Mouse (Mus musculus): ENCODE measurements around the gene Cuedc1. TPM values are rescaled to one million over a fixed set of nuclear protein-coding genes. Genes with fewer than 3 reads are reported as not detected.

Gene Cuedc1
- total and polyA plus RNA-seq, 3 experiments, result 1.0 to 4.8 TPM; not detected in 1

DNA sequence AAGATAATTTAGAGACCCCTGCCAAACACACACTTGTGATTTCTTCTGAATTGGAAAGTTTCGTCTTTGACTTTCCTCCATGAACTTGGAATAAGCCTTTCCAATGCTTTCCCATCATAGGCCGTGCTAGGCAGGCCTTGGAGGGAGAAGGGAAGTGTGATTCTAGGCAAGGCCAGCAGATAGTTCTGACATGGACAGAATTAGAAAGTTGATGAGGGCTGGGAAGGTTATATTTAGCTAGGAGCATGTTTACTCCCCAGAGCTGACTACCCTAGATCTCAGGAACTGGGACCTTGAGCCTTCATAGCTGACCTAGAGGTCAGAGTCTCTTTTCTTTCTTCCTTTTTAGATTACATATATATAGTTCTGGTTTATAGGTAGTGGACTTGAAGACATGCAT is 103.3 kb downstream of the Cuedc1 start:
- H3K9ac ChIP-seq (ENCODE audit: control insufficient read depth, low read depth, low read length, poor library complexity, severe bottlenecking), result no peak overlapping the region
- H3K9me3 ChIP-seq (replicated peaks; ENCODE audit: insufficient read depth, low read length), result no peaks in the 10 kb centered on the region
- no peak overlapping the region for H3K4me3 ChIP-seq (ENCODE audit: control insufficient read depth in 1 of 2, insufficient read depth in 1 of 2, low read depth in 2 of 2, low read length in 2 of 2)
- peaks cover 3 to 22% of the 10 kb centered on the region in 2 experiments for H3K4me1 ChIP-seq (ENCODE audit: control insufficient read depth in 1 of 2, insufficient read depth in 2 of 2, low read length in 2 of 2)
- no peak for DNase-seq (ENCODE audit: low read depth, low spot score)
- no peaks in the 10 kb centered on the region for H3K27me3 ChIP-seq (ENCODE audit: control insufficient read depth in 1 of 2, insufficient read depth in 2 of 2, low read length in 2 of 2)
- H3K36me3 ChIP-seq (ENCODE audit: control insufficient read depth in 1 of 2, insufficient read depth in 2 of 2, low read length in 2 of 2), result peaks cover 0 to 24% of the 10 kb centered on the region in 2 experiments; a peak in 2 of 4 replicates
- H3K79me2 ChIP-seq (ENCODE audit: control insufficient read depth, insufficient read depth, low read length, poor library complexity), result peaks cover 15% of the 10 kb centered on the region
- no peak overlapping the region for H3K27ac ChIP-seq (ENCODE audit: control insufficient read depth, low read depth, low read length)
- no peak for TF ChIP-seq USF1 (IDR thresholded peaks at IDR 0.05; ENCODE audit: low read depth, low read length)
- no peak for TF ChIP-seq TBP (IDR thresholded peaks at IDR 0.05; ENCODE audit: low read depth, low read length)
- TF ChIP-seq E2F4 (IDR thresholded peaks at IDR 0.05; ENCODE audit: borderline replicate concordance, low read depth, low read length), result no peak
- TF ChIP-seq MYB (IDR thresholded peaks at IDR 0.05; ENCODE audit: low read depth, low read length), result no peak
- TF ChIP-seq MXI1 (IDR thresholded peaks at IDR 0.05; ENCODE audit: low read depth, low read length), result no peak
- no peak for TF ChIP-seq NRF1 (IDR thresholded peaks at IDR 0.05; ENCODE audit: insufficient read depth, low read depth, low read length, poor library complexity, severe bottlenecking)
- no peak for TF ChIP-seq HCFC1 (IDR thresholded peaks at IDR 0.05; ENCODE audit: low read depth, low read length)
- no peak for TF ChIP-seq SIN3A (IDR thresholded peaks at IDR 0.05; ENCODE audit: low read length)
- no peak for TF ChIP-seq JUND (IDR thresholded peaks at IDR 0.05; ENCODE audit: low read depth, low read length)

- peaks cover 3 to 22% of the 10 kb centered on the region in 2 experiments for H3K4me1 ChIP-seq (ENCODE audit: control insufficient read depth in 1 of 2, insufficient read depth in 2 of 2, low read length in 2 of 2)
- H3K9me3 ChIP-seq (replicated peaks; ENCODE audit: insufficient read depth, low read length), result no peaks in the 10 kb centered on the region
- peaks cover 0 to 24% of the 10 kb centered on the region in 2 experiments; a peak in 2 of 4 replicates for H3K36me3 ChIP-seq (ENCODE audit: control insufficient read depth in 1 of 2, insufficient read depth in 2 of 2, low read length in 2 of 2)
- no peaks in the 10 kb centered on the region for H3K27me3 ChIP-seq (ENCODE audit: control insufficient read depth in 1 of 2, insufficient read depth in 2 of 2, low read length in 2 of 2)
- peak; percentile 83 for DNase-seq (ENCODE audit: low read depth, low spot score)
- no peak overlapping the region for H3K4me3 ChIP-seq (ENCODE audit: control insufficient read depth in 1 of 2, insufficient read depth in 1 of 2, low read depth in 2 of 2, low read length in 2 of 2)
- H3K27ac ChIP-seq (ENCODE audit: control insufficient read depth, low read depth, low read length), result peak overlapping the region; percentile 36
- no peak overlapping the region for H3K9ac ChIP-seq (ENCODE audit: control insufficient read depth, low read depth, low read length, poor library complexity, severe bottlenecking)
- H3K79me2 ChIP-seq (ENCODE audit: control insufficient read depth, insufficient read depth, low read length, poor library complexity), result peaks cover 15% of the 10 kb centered on the region
- TF ChIP-seq TAL1 (IDR thresholded peaks at IDR 0.05; ENCODE audit: low read length), result peak; percentile 51
- no peak for TF ChIP-seq JUND (IDR thresholded peaks at IDR 0.05; ENCODE audit: low read depth, low read length)
- TF ChIP-seq SIN3A (IDR thresholded peaks at IDR 0.05; ENCODE audit: low read length), result peak; percentile 84
- TF ChIP-seq RCOR1 (IDR thresholded peaks at IDR 0.05; ENCODE audit: low read depth, low read length), result peak; percentile 93
- peak; percentile 93 for TF ChIP-seq EP300 (IDR thresholded peaks at IDR 0.05; ENCODE audit: low read depth in 1 of 2, low read length in 2 of 2)
- peak; percentile 16; the same call in 1 of the 2 replicates for TF ChIP-seq MAFK (IDR thresholded peaks at IDR 0.05; ENCODE audit: borderline replicate concordance, low read depth, low read length)
- no peak for TF ChIP-seq CHD2 (IDR thresholded peaks at IDR 0.05; ENCODE audit: low read length)
- no peak for TF ChIP-seq POLR2AphosphoS2 (IDR thresholded peaks at IDR 0.05; ENCODE audit: low read length)
- no peak for TF ChIP-seq POLR2AphosphoS5 (IDR thresholded peaks at IDR 0.05; ENCODE audit: borderline replicate concordance, low read depth, low read length)
- no peak for TF ChIP-seq ZNF384 (IDR thresholded peaks at IDR 0.05; ENCODE audit: low read depth, low read length)
- TF ChIP-seq ETS1 (IDR thresholded peaks at IDR 0.05; ENCODE audit: low read depth, low read length), result peak; percentile 89
- TF ChIP-seq ZMIZ1 (IDR thresholded peaks at IDR 0.05; ENCODE audit: low read depth, low read length), result no peak
- no peak for TF ChIP-seq CHD1 (IDR thresholded peaks at IDR 0.05; ENCODE audit: low read depth, low read length)
- TF ChIP-seq USF1 (IDR thresholded peaks at IDR 0.05; ENCODE audit: low read depth, low read length), result no peak
- TF ChIP-seq ZKSCAN1 (IDR thresholded peaks at IDR 0.05; ENCODE audit: low read depth, low read length), result no peak
- no peak for TF ChIP-seq SMC3 (IDR thresholded peaks at IDR 0.05; ENCODE audit: low read depth, low read length)
- TF ChIP-seq NRF1 (IDR thresholded peaks at IDR 0.05; ENCODE audit: insufficient read depth, low read depth, low read length, poor library complexity, severe bottlenecking), result no peak
- TF ChIP-seq GATA1 (IDR thresholded peaks at IDR 0.05; ENCODE audit: low read depth, low read length), result peak; percentile 93
- no peak for TF ChIP-seq HCFC1 (IDR thresholded peaks at IDR 0.05; ENCODE audit: low read depth, low read length)
- TF ChIP-seq KAT2A (conservative IDR thresholded peaks at IDR 0.05; ENCODE audit: low read depth, low read length), result no peak
- peak; percentile 91 for TF ChIP-seq TCF12 (IDR thresholded peaks at IDR 0.05; ENCODE audit: low read depth, low read length)
- TF ChIP-seq RAD21 (IDR thresholded peaks at IDR 0.05; ENCODE audit: low read depth, low read length), result no peak
- no peak for TF ChIP-seq BHLHE40 (IDR thresholded peaks at IDR 0.05; ENCODE audit: borderline replicate concordance, low read depth, low read length)
- TF ChIP-seq E2F4 (IDR thresholded peaks at IDR 0.05; ENCODE audit: borderline replicate concordance, low read depth, low read length), result no peak
- TF ChIP-seq USF2 (IDR thresholded peaks at IDR 0.05; ENCODE audit: borderline replicate concordance in 1 of 2, insufficient read depth in 1 of 2, low read depth in 1 of 2, low read length in 2 of 2), result no peak
Measured at GRCm38 (mm10) chr11:88202077-88202476, 104.2 kb downstream of the Cuedc1 start.

Data from MEL (cell line).